Mouse (Mus musculus) retina, postnatal 1 day (tissue): Measurements from ENCODE around the gene Trafd1.

ENCODE experiments used
- DNase-seq: peaks from one replicate; pipeline ENCODE4 v3.0.0-alpha.2; 2012

The Trafd1 gene

DNA sequence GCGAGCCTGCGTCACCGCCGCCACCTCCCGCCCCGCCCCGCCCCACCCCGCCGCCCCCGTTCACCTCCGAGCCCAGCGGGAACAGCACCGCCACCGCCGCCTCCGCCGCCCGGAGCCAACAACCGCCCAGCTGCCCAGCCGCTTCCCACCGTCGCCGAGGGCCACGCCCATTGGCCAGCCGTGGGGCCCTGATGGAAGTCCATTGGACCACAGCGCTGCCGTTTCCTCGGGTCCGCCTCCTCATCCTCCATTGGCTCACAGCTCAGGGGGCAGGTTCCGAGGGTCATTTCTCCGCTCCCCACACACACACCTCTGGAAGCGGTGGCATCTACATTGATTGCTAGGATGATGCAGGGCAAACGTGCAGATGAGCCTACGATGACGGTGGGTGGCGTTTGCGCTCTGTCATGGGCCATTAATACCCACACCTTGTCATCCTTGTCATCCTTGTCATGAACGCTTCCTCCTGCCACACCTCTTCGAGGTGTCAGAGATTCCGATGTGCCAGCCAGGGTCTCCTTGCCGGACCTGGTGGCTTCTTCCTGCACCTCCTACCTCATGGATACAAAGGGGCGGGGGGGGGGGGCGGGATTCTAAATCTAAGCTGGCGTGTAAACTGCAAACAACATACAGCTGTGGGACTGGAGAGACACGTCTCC lies at the start of gene Trafd1:
TSS of gene Trafd1 (minus strand) at position 172 of the 659 bp plus-strand sequence.
- peak; percentile 97 for DNase-seq

DNA sequence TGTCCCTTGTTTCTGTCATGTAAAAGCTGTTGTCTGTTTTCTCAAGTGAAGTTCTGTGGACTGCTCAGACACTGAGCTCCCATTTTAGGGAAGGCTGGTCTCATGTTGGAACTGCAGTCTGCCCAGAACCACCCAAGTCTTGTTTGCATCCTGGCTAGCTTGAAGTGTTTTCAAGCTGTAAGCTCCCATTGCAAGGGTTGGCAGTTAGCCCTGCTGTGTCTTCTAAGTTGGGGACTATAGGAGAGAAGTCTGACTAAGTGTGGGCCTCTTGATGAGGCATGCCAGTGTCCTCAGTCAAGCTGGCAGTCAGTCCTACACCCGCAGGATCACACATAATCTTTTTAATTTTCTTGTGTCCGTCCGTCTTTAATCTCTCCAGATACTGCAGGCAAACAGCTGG lies 43.5 kb upstream of the Trafd1 start:
- DNase-seq = no peak

DNA sequence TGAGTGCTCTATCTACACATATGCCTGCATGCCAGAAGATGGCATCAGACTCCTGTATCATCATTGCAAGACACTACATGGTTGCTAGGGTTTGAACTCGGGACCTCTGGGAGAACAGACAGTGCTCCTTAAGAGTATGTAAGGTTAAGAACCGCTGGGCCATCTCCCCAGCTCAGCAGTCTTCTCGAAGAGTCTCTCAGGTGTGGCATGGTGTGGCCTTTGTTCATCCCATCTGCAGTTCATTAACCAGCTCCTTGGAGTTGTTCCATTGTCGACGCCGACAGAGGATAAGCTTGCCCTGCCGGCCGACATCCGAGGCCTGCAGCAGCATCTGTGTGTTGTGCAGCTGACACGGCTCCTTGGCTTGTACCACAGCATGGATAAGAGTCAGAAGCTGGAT lies 37.9 kb upstream of the Trafd1 start:
- no peak for DNase-seq

DNA sequence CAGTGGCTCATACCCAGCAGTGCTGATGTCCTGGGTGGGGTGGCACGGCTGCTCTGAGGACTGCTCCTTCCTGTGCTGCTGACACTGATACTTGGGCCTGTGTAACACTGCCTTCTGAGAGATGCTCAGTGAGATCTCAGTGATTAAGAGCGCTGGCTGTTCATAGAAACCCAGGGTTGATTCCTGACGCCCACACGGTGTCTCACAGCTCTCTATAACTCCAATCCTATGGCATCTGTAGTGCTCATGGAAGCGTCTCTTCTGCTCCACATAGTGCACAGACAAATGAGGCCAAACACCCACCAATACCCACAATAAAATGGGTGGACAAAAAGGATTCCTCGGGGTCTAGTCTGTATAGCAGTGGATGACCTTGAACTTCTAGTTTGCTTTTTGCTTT lies 37.4 kb upstream of the Trafd1 start:
- no peak for DNase-seq

DNA sequence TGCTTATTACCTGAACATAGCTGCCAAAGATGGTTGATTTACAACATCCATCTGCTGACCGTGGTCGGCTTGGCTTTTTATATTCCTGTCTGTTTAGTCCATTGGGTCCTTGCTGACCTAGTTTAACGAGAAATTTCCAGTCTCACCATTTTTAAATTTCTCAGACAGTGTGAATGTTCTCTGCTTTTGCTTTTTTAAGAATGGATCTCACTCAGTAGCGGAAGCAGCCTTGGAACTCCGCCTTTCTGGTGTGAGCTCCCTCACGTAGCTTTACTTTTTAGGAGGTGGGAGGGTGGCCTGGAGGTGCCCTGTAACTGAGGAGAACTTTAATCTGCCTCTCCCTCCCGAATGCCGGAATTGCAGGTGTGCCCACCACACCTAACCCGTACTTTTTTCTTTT lies 35.3 kb upstream of the Trafd1 start:
- no peak for DNase-seq

DNA sequence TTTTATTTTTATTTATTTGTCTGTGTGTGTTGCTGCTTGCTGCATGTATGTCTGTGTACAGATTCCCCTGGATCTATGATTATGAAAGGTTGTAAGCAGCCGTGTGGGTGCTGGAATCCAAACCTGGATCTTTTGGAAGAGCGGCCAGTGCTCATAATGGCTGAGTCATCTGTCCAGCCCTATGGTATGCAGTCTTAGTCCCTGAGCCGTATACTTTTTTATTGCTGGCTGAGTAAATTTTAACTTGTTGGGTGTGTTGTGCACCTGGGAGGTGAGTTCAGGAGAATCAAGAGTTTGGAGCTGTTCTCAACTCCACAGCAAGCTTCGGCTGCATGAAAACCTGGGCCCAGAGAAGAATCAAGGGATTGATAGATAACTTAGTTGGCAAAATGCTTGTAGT lies 25.5 kb upstream of the Trafd1 start:
- no peak for DNase-seq

DNA sequence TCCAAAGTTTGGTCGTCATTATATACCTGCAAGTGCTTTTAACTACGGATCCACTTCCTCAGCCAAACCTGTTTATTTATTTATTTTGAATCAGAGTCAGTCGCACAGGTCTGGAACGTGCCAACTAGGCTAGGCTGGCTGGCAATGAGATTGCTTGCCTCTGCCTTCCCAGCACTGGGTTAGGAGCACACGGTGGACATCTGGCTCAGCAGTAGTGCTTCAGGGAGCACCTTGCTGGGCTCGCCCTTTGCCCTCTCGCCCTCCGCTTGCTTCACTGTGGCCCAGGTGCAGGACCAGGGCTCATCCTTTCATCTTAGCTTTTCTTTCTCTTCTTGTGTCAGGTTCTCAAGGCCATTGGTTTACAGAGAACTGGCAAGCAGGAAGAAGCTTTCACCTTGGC lies 22.4 kb upstream of the Trafd1 start:
- no peak for DNase-seq

DNA sequence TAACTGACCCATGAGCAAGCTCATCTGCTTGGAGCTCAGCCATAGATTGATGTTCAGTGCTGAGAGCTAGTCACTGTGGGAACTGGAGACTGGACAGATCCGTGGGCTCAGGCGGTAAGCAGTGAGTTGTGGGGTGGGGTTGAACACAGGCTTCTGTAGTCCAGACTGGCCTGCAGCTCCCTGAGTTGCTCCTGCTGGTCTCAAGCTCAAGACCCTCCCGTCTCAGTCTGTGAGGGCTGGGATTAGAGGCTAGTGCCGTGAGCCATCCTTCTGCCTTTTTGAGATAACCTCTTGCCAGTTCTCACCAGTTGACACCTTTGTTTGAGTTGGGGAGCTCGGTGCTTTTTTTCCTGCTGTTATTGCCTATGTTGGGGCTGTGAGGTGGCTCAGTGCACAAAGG lies 15.4 kb upstream of the Trafd1 start:
- DNase-seq = no peak

DNA sequence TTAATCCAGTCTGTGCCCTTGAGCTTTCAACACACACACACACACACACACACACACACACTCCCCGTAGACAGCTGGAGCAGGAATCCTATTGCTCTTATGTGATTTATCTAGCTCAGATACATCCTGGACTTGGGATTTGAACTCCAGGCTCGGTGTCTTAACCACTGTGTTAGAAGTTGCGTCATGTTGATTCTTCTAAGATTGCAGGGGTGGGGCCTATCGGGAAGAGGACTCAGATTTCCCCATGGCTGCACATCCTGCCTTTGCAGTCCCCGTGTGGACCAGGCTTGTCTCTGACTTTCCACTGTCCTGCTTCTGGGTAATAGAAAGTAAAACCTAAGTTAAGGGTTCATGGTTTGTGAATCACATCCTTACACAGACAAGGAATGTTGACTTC lies 14.6 kb upstream of the Trafd1 start:
- DNase-seq = no peak

DNA sequence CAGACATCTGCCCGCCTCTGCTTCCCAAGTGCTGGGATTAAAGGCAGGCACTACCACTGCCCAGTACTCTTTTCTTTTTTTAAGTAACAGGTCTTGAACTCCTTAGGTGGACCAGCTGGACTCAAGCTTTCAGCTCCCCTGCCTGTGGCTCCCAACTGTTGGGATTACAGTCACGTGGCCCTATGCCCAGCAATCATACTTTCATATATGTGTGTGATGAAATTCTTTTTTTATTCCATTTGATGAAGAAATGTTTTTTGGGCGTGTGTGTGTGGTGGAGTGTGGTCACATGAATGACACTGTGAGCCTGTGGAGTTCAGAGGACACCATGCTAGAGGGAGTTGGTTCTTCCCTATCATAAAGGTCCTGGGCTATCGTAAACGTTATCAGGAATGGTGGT lies 14.1 kb upstream of the Trafd1 start:
- no peak for DNase-seq

DNA sequence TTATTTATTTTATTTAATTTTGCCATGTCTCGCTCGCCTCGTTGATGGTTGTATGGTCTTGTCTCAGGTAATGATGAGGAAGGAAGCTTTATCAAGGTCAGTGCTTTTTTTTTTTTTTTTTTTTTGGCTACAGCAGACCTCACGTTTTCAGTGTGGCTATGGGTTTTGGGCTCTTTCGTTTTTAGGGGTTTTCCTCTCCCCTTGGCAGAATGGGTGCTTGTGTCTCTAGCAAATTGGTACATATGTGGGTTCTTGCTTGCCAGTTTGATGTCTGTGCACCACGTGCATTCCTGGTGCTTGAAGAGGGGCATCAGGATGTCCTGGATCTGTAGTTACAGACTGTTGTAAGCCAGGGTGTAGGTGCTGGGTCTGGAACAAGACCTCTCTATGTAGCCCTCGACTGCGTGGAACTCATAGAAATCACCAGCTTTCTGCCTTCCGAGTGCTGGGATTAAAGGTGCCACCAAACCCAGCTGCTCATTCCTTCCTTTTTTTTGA lies 13.6 kb upstream of the Trafd1 start:
- DNase-seq = no peak

DNA sequence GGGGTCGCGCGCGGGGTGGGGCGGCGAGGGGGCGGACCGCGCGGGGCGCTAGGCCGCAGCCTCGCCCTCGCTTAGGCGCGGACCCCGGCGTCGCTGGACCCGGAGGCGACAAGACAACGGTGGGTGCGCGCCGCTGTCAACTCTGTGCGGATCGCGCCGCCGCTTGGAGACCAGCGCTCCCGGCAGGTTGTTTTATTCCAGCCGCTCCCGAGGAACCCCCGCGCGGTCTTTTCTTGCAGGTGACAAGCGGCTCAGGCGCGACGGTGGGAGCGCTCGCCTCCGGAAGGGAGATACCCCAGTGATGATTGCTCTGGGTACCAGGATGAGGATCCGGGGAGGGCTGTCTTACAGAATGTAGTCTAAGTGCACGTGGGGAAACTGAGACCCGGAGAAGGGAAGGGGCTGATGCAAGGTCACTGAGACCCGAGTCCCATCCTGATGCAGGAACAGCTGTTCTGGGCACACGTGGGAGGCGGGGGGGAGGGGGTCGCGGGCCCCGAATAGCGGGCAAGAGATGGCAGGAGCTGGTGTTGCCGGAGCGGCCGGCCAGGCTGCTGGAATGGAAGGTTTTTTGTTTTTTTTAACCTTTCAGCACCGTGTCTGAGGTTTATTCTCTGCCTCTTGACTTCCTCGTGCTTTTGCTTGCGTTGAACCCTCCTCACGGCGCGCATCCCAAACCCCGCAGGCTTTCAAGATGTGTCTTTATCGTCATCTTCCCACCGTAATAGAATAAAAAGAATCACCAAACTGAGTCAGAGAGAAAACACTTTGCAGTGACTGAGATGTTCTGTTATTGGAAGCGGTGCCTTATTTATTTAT lies 12.9 kb upstream of the Trafd1 start:
- DNase-seq = peak; percentile 57

DNA sequence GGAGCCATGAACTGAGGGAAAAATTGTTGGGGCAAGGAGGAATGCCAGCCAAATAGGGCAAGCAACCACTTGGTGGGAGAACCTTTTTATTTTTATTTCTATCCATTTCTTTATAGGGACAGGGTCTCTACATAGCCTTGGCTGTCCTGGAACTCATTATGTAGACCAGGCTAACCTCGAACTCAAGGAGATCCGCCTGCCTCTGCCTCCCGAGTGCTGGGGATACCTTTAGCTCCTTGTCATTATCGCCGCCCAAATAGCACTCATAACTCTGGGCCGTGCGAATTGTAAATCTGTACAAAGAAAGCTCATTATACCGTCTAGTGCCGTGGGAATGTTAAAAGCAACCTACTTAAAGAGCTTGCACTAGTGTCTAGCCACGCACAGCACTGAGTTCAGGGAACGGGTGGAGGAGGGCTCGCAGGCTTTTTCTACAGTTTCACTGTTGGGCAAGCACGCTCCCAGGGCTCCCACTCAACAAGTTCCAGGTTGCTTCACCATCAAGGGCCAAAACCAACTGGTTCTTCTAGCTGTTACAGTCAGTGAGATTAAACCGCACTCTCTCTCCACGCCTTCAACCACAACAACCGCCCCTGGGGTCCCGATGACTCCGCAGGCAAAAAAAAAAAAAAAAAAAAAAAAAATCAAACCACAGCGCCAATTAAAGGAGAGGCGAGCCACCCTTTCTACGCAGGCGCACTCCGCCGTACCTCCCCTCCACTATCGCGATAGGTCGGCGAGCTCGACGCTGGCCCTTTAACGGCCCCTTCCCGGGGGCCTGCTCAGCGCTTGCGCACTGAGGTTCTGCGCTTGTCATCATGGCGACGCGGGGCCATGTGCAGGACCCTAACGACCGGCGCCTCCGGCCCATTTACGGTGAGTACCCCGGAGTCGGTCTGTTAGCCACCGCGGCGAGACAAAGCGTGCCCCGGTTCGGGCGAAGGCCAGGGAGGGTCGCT lies 12.0 kb upstream of the Trafd1 start, which contains the start of gene Naa25:
TSS of gene Naa25 (plus strand) at position 750 of the 959 bp plus-strand sequence.
- peak; percentile 98 for DNase-seq

DNA sequence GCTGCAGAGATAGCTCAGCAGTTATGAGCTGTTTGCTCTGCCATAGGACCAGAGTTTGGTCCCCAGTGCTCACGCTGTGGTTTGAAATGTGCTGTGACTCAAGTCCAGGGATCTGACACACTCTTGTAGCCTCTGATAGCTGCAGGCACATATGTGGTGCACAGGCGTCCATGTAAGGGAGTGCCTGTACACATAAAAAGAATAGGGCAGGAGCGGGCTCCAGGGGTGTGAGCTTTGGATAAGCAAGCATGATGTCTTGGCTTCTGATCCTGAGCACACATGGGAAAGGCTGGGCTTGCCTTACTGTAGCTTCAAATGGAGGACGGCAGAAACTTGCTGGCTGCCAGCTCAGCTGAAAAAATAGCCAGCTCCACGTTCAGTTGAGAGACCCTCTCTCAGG lies 10.2 kb upstream of the Trafd1 start:
- no peak for DNase-seq

DNA sequence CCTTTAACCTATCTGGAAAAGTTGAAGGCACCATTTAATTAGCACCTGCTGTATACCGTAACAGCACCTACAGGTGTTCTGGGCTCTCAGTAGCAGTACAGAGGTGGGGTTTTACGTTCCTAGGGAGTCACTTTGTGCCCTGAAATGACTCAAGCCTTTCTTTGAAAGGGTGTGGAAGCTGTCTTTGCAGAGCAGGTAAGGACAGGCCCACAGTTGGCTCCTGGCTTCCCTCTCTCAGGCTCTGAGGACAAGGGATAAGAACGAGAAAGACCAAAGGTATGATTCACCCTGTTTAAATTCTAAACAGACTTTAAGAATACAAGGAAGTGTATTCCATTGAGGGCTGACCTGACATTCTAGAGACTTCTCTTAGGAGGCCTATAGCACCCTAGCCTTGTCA lies 8.0 kb upstream of the Trafd1 start:
- no peak for DNase-seq

DNA sequence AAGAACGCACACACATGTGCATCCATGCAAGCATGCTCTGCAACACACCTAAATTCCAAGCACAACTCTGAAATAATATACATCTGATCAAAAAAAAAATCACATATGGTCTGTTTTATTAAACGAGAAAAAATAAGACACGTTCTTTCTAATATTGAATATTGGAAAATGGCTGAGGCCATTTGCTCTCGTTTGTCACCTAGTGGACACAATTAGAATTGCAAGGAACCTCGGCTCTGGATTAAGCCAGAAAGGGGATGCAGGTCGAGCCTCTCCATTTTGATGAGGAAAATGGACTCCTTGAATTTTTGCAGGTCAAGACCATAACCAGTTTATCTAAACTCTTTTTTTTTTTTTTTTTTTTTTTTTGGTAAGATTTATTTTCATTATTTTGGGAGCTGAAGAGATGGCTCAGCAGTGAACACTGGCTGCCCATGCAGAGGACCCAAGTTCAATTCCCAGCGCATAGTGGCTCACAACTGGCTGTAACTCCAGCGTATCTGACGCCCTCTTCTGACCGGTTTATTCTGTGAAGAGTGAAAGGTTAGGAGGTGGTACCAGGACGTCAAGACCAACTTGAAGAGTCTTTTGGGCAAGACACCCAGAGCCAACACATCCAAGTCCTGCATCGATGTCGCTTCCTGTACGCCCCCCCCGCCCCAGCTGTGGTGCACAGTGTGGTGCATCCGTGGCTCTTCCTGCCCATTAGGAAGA lies 7.4 kb upstream of the Trafd1 start:
- DNase-seq = peak; percentile 76

DNA sequence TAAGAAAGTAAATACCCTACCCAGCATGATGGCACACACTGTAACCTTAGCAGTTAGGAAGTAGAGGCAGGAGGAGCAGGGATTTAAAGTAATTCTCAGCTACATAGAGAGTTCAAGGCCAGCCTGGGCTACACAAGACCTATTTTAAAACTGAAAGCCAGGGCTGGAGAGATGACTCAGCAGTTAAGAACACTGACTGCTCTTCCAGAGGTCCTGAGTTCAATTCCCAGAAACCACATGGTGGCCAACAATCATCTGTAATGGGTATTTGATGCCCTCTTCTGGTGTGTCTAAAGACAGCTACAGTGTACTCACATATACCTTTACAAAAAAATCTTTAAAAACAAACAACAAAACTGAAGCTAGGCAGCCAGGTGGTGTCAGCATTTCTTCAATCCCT lies 4.3 kb upstream of the Trafd1 start:
- no peak for DNase-seq

DNA sequence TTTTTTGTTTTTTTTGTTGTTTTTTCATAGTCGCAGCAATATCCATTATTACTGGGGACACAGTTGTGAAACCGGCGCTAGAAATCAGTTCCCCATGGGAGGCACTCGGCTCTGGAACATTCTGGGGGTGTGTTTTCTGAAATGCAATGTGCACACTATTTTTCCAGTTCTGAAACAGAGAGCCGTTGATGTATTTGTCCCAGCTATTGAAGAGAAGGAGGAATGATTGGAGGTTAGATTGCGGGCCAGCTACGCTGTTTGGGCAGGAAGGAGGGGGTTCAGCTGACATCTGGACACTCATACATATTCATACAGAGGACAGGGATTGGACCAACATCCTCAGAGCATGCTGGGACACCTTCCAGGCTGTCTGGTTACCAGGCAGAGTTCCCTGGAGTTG lies 3.7 kb upstream of the Trafd1 start:
- no peak for DNase-seq

DNA sequence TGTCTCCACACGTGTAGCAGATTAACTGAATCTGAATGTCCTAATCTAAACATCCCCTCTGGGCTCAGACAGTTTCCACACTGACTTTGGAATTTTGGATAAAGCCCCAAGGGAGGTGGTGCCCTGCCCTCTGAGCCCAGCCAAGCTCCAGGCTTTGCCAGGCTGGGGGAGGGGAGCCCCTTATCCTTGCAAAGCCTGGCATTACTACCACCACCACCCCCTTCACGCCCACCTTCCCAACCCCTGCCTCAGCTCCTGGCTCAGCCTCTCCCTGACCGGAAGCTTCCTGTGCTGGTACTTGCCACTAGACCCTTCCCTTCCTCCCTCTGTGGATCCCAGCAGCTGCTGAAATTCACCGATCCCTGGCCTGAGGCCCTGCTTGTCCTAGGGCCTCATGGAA lies 1.7 kb upstream of the Trafd1 start:
- no peak for DNase-seq

DNA sequence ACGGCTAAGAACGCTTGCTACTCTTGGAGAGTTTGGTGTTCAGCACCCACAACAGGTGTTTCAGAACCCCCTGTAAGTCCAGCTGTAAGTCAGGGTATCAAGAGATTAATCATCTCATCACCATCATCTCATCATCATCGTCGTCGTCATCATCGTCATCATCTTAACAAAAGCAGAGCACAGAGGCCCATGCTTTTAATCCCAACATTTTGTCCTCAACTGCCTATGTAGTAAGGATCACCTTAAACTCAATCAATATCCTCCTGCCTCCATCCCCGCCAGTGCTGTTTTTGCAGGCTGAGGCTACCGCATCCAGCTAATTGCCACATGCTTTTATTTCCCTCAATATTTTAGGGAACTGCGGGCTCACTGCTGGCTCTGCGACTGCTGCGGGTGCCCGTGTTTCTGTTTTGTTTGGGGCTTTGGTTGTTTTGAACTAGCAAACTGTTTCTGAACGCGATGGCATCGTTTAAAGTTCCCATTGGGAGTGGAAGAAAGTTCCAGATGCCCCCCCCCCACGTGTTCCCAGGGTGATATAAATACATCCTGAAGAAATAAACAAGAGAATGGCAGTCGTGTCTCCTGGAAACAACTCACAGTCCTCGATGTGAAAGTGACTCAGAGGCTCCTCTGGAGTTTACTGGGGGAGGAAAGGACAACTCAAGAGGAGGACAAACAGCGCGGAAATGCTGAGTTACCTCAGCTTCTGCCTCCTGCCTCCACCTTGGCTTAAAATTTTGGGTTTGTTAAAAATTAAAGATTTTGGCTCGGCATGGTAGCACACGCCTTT lies 883 bp upstream of the Trafd1 start:
- peak; percentile 10 for DNase-seq

DNA sequence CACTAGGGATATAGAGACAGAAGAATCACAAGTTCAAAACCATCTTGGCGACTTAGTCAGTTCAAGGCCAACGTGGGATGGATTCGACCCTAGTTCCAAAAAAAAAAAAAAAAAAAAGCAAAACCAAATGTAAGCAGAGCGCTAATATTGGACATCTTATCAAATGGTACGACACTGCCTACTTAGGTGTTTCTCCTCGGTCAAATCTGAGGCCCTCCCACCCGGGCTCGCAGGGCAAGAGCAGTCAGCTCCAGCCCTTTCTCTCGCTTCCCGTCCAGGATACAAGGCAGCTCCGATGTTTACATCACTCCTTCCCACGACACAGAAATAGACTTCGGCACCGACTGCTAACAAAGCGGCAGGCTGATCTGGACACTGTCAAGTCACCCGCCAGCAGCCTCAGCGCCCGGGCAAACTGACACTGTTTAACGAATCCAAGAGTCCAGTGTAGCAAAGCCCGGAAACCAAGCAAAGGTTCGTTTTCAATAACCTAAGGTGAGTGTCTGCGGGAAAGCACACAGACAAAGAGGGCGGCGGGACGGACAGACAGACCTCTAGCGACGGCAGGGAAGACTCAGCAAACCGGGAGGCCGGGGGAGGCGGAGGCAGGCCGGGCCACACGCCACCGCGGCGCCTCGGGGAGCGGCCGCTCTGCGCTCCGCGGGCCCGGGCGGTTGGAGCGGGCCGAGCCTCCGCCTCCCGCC lies 523 bp downstream of the Trafd1 start:
- peak; percentile 60 for DNase-seq
